9 mouse cellular contexts compared by ENCODE assay signal in genomic region chr8:90861266-90861944, GRCm38 (mm10). TPM values are rescaled to one million over a fixed set of nuclear protein-coding genes. Genes with fewer than 3 reads are reported as not detected.
DNase-seq lines count a peak whose midpoint lies in the region; ATAC-seq and TF ChIP-seq lines count a peak whose summit lies in the region.
"Had no signal": no experiment of that assay in that cellular context is flagged by ENCODE, and none has a peak within 500 bp of the region (broad histone marks: within the 10 kb centered on the region; RNA-seq: fewer than 3 reads in every experiment).

No protein-coding gene starts in this region.

- peak; percentile 49 for DNase-seq in adrenal gland, adult 2 months
- no peak for DNase-seq in adrenal gland, adult 18-20 months (ENCODE audit: low spot score in 2 of 2)
- peak; percentile 45 for DNase-seq in testis, postnatal 10 days (ENCODE audit: low spot score)
- no peak for DNase-seq in testis, postnatal 14 days (ENCODE audit: low spot score)
- peak; percentile 71 for DNase-seq in forebrain, postnatal 0 days
- DNase-seq in layer of hippocampus, adult 8-10 months (ENCODE audit: low spot score in 2 of 2), result peak; percentile 58 to 66
- peak; percentile 57 to 70 for DNase-seq in urinary bladder, postnatal 36 days (ENCODE audit: low spot score in 2 of 2)

- H3K9ac ChIP-seq in forebrain, postnatal 0 days, result 0 out of 2 replicates have a peak overlapping the region, but pooled peaks have one; percentile 18
- peak overlapping the region; percentile 19; the same call in 1 of the 2 replicates for H3K9ac ChIP-seq in midbrain, embryonic 13.5 days (replicated peaks)

- TF ChIP-seq CTCF in forebrain, postnatal 0 days (IDR thresholded peaks at IDR 0.05; ENCODE audit: low read depth), result no peak

- 8% methylated on average over 9 of the region's 9 CpGs for WGBS in forebrain, postnatal 0 days
- WGBS in midbrain, embryonic 13.5 days, result 4% methylated on average over 9 of the region's 9 CpGs

- peaks cover 9% of the 10 kb centered on the region; the same call in 1 of the 2 replicates for H3K4me1 ChIP-seq in forebrain, postnatal 0 days (ENCODE audit: insufficient read depth)
- H3K4me1 ChIP-seq in midbrain, embryonic 13.5 days (replicated peaks), result peaks cover 36% of the 10 kb centered on the region

- H3K36me3 ChIP-seq in forebrain, postnatal 0 days (ENCODE audit: insufficient read depth), result no peaks in the 10 kb centered on the region
- no peaks in the 10 kb centered on the region for H3K36me3 ChIP-seq in midbrain, embryonic 13.5 days

- no peaks in the 10 kb centered on the region for H3K27me3 ChIP-seq in forebrain, postnatal 0 days (ENCODE audit: insufficient read depth, low read length)
- H3K27me3 ChIP-seq in midbrain, embryonic 13.5 days, result no peaks in the 10 kb centered on the region

- H3K27ac ChIP-seq in forebrain, postnatal 0 days (ENCODE audit: low read depth, low read length), result peak overlapping the region; percentile 66
- H3K27ac ChIP-seq in midbrain, embryonic 13.5 days, result peak overlapping the region; percentile 87

- H3K9me3 ChIP-seq in forebrain, postnatal 0 days (ENCODE audit: low read length), result no peaks in the 10 kb centered on the region
- no peaks in the 10 kb centered on the region for H3K9me3 ChIP-seq in midbrain, embryonic 13.5 days

- no peak overlapping the region for H3K4me3 ChIP-seq in forebrain, postnatal 0 days (ENCODE audit: low read depth, low read length)
- no peak overlapping the region for H3K4me3 ChIP-seq in midbrain, embryonic 13.5 days (replicated peaks)
- H3K4me3 ChIP-seq: erythroblast, embryonic 14.5 days had no signal

- H3K4me2 ChIP-seq in forebrain, postnatal 0 days (ENCODE audit: low read depth), result no peak overlapping the region
- peak overlapping the region; percentile 31 for H3K4me2 ChIP-seq in midbrain, embryonic 13.5 days (replicated peaks)

- peak; percentile 50 for ATAC-seq in forebrain, postnatal 0 days
- peak; percentile 19; the same call in 1 of the 2 replicates for ATAC-seq in midbrain, embryonic 13.5 days

RNA-seq across cellular contexts. Expression of gene Chd9, which starts 33.3 kb away (rescaled TPM):
- 10 to 100 TPM; 76.4 to 95.5 TPM for total RNA-seq in adrenal gland, adult 2 months (2021)
- polyA plus RNA-seq in adrenal gland, adult 2 months (2012; rRNA removed), result 83.1 and 102 TPM in 2 replicates
- total RNA-seq in adrenal gland, adult 18-20 months (2021), result 10 to 100 TPM; 66.8 to 77.4 TPM
- 49.5 and 74.5 TPM in 2 replicates for total RNA-seq in forebrain, postnatal 0 days (2014; rRNA removed)
- 48.4 and 73.6 TPM in 2 replicates for polyA plus RNA-seq in forebrain, postnatal 0 days (2015; fragmentation: Nextera tagmentation; extraction: Ambion mirVana)
- 100 to 1,000 TPM; 240 to 270 (median 254) TPM for total RNA-seq in layer of hippocampus, adult 8-10 months (2022)
- 61.1 and 69.6 TPM in 2 replicates for polyA plus RNA-seq in midbrain, embryonic 13.5 days (2015; fragmentation: Nextera tagmentation; extraction: Ambion mirVana)

RNA-seq across cellular contexts. Expression of gene Gm19935, which starts 44.2 kb away (rescaled TPM):
- total RNA-seq in adrenal gland, adult 2 months (2021), result not detected
- not detected in 2 replicates for polyA plus RNA-seq in adrenal gland, adult 2 months (2012; rRNA removed)
- total RNA-seq in adrenal gland, adult 18-20 months (2021), result not detected
- 2.5 and 5.0 TPM in 2 replicates for total RNA-seq in forebrain, postnatal 0 days (2014; rRNA removed)
- polyA plus RNA-seq in forebrain, postnatal 0 days (2015; fragmentation: Nextera tagmentation; extraction: Ambion mirVana), result 2.9 and 4.6 TPM in 2 replicates
- 1 to 10 TPM; 2.9 to 3.9 (median 3.7) TPM for total RNA-seq in layer of hippocampus, adult 8-10 months (2022)
- polyA plus RNA-seq in midbrain, embryonic 13.5 days (2015; fragmentation: Nextera tagmentation; extraction: Ambion mirVana), result not detected in 2 replicates
- polyA plus RNA-seq: erythroblast, embryonic 14.5 days had no signal

Comparison
In these comparisons a context has a peak if more than half of its experiments do, and no peak if none do; other contexts are left out.
1. DNase-seq: peak in adrenal gland, adult 2 months (single experiment), testis, postnatal 10 days (single experiment), forebrain, postnatal 0 days (single experiment), layer of hippocampus, adult 8-10 months (2 of 2) and urinary bladder, postnatal 36 days (2 of 2); none in adrenal gland, adult 18-20 months (0 of 2) and testis, postnatal 14 days (single experiment).